Mouse (Mus musculus) liver, embryonic 13.5 days (tissue): ENCODE measurements around the gene Ctnna3. TPM values are rescaled to one million over a fixed set of nuclear protein-coding genes. Genes with fewer than 3 reads are reported as not detected.

ENCODE experiments used
- ATAC-seq: fragments of 200-750 bp; cut with Nextera tagmentation; 2 replicates; pipeline ENCODE4 v1.8.0; 2017; ENCODE audit warnings: low read depth, mild to moderate bottlenecking, moderate number of reproducible peaks, moderate library complexity
- DNase-seq: peaks from one replicate; pipeline ENCODE4 v3.0.0; 2022
- H3K27ac ChIP-seq: fragments of 300-500 bp; sonication (generic); 2 replicates; pipeline ENCODE4 v1.5.1; 2015; ENCODE audit warnings: moderate library complexity, mild to moderate bottlenecking, inconsistent platforms
- H3K27me3 ChIP-seq: fragments of 300-500 bp; sonication (generic); 2 replicates; pipeline ENCODE4 v1.6.1; 2015; ENCODE audit warnings: mild to moderate bottlenecking, inconsistent platforms
- H3K36me3 ChIP-seq: fragments of 300-500 bp; sonication (generic); 2 replicates; pipeline ENCODE4 v1.6.1; 2015; ENCODE audit warnings: mild to moderate bottlenecking, inconsistent platforms
- H3K4me1 ChIP-seq: fragments of 300-500 bp; sonication (generic); replicated peaks from 2 replicates; pipeline ENCODE4 v1.6.1; 2015; ENCODE audit warnings: inconsistent platforms
- H3K4me2 ChIP-seq: fragments of 300-500 bp; sonication (generic); 2 replicates; pipeline ENCODE4 v1.6.1; 2015; ENCODE audit warnings: inconsistent platforms, mild to moderate bottlenecking, moderate library complexity
- H3K4me3 ChIP-seq: fragments of 300-500 bp; sonication (generic); replicated peaks from 2 replicates; pipeline ENCODE4 v1.5.1; 2015; ENCODE audit warnings: mild to moderate bottlenecking, inconsistent platforms
- H3K9ac ChIP-seq: fragments of 300-500 bp; sonication (generic); 2 replicates; pipeline ENCODE4 v1.6.1; 2015; ENCODE audit warnings: mild to moderate bottlenecking, inconsistent platforms
- H3K9me3 ChIP-seq: fragments of 300-500 bp; sonication (generic); replicated peaks from 2 replicates; pipeline ENCODE4 v1.6.1; 2016; ENCODE audit warnings: inconsistent platforms
- WGBS: fragments of 180-500 bp; shearing (Covaris S2); methylation state at CpG from one replicate; pipeline ENCODE4 v1.1.7; 2015; ENCODE audit not compliant: insufficient replicate concordance; 5-methylcytosine and 5-hydroxymethylcytosine counted together
- polyA plus RNA-seq: library from polyadenylated mRNA; unstranded; fragments of >200 nt; fragmentation: Nextera tagmentation; extraction: Ambion mirVana; gene quantifications from 2 replicates; pipeline ENCODE4 v1.2.1, GENCODE M21; 2015

Ctnna3 gene
- polyA plus RNA-seq, 1 experiment from 2014 or later = 0.05 TPM

DNA sequence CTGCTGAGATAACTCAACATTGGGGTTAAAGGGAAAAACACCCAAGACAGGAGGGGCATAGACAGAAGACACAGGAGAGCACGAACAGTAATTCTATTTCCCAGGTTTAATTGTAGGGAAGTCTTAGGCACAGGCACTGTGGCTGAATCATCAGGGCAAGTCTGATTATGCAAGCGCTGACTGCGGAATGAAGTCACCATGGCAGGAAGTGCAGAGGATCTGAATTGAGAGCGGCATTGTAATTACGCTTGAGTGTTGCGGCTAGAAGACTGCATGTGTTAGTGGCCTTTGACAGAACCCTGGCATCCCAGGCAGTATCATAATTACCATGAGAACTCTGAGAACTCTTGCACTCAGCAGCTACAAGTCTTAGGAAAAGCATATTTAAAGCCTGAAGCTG lies 593.4 kb downstream of the Ctnna3 start:
- 67% methylated on average over 6 of the region's 6 CpGs for WGBS
- DNase-seq = no peak

DNA sequence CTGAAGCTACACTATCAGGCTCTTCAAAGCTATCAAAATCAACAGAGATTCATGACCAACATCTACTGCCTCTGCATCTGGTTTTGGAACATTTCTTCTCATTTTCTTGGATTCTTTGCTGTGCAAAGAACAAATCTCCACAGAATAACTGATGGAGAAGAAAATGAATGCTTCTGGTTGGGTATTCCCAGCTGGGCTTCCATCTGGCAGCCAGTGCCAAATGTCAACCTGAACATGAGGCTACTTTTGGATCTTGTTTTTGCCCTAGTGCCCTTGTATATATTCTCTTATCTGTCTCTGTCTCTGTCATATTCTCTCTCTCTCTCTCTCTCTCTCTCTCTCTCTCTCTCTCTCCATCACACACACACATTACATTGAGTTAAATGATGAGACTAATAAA lies 601.0 kb downstream of the Ctnna3 start:
- Histone ChIP-seq H3K4me3 (no peak overlapping the region), H3K9ac (no peak overlapping the region), H3K4me2 (no peak overlapping the region), H3K27ac (no peak overlapping the region), H3K36me3 (no peaks in the 10 kb centered on the region), H3K4me1 (no peaks in the 10 kb centered on the region), H3K9me3 (no peaks in the 10 kb centered on the region), H3K27me3 (no peaks in the 10 kb centered on the region)
- ATAC-seq (no peak), DNase-seq (no peak)

More for the DNA sequence above, 593.4 kb downstream of the Ctnna3 start:
- no peak overlapping the region for H3K4me3 ChIP-seq
- H3K36me3 ChIP-seq = no peaks in the 10 kb centered on the region
- no peaks in the 10 kb centered on the region for H3K27me3 ChIP-seq
- H3K4me2 ChIP-seq = no peak overlapping the region
- H3K9ac ChIP-seq = no peak overlapping the region
- H3K9me3 ChIP-seq = no peaks in the 10 kb centered on the region
- ATAC-seq = no peak
- H3K27ac ChIP-seq = no peak overlapping the region
- H3K4me1 ChIP-seq = no peaks in the 10 kb centered on the region

DNA sequence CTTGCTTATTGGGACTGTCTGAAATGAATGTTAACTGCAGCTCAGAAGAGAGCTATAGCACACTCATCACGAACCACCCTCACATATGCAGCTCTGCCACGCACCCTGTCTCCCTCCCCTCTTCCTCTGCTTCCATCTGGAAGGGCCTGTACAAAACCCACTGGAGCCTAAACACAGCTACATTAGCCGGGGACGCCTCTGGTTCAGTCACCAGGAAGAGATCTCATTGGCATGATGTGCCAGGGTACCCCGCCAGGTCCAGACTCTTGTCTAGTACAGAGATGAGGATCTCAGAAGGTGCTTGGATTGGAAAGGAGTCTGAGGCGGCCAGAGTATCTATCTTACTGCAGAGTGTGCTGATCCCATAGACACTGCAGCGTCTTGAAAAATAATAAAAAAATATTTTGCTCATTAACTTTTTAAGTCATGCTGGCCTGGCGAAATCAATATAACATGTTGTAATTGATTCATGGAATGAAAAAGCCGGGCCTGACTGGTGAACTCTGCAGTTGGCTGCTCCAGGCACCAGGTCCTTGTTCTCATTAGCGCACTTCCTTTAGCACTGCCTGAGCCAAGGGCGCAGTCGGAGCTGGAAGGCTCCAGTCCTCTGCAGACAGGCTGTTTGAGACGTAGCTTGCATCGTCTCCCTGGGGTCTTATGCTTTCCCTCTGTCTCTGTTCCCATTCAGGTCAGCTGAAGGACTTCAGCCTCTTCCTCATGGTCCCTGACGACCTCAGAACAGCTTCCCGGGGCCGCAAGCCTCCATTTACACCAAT lies 610.0 kb downstream of the Ctnna3 start:
- Histone ChIP-seq H3K27ac (no peak overlapping the region), H3K36me3 (no peaks in the 10 kb centered on the region), H3K4me3 (no peak overlapping the region), H3K4me1 (no peaks in the 10 kb centered on the region), H3K27me3 (no peaks in the 10 kb centered on the region), H3K9me3 (0 out of 2 replicates have a peak, but pooled peaks cover 3% of the 10 kb centered on the region), H3K9ac (no peak overlapping the region), H3K4me2 (no peak overlapping the region)
- WGBS = 70% methylated on average over 17 of the region's 17 CpGs
- DNase-seq (no peak), ATAC-seq (no peak)

DNA sequence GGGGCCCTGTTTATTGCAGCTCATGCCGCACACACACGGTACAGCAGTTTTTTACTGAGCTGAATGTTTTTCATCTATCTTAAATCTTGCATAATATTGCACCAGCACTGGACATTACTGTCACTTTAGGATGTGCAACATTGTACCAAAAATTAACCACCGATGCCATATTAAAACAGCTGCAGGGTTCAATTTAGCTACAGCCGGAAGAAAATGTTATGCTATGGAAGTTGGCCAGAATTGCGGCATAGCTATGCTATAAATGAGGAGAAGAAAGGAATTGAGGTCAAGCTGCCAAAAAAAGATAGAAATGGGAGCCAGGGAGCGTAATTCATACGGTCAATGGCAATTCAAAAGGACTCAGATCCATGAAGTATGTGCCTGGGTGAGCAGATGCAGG lies 611.3 kb downstream of the Ctnna3 start:
- Histone ChIP-seq H3K4me3 (no peak overlapping the region), H3K27ac (no peak overlapping the region), H3K4me1 (no peaks in the 10 kb centered on the region), H3K27me3 (no peaks in the 10 kb centered on the region), H3K9me3 (0 out of 2 replicates have a peak, but pooled peaks cover 3% of the 10 kb centered on the region), H3K9ac (no peak overlapping the region), H3K36me3 (no peaks in the 10 kb centered on the region), H3K4me2 (no peak overlapping the region)
- 79% methylated on average over 7 of the region's 7 CpGs for whole genome bisulfite sequencing
- no peak for DNase-seq
- no peak for ATAC-seq

DNA sequence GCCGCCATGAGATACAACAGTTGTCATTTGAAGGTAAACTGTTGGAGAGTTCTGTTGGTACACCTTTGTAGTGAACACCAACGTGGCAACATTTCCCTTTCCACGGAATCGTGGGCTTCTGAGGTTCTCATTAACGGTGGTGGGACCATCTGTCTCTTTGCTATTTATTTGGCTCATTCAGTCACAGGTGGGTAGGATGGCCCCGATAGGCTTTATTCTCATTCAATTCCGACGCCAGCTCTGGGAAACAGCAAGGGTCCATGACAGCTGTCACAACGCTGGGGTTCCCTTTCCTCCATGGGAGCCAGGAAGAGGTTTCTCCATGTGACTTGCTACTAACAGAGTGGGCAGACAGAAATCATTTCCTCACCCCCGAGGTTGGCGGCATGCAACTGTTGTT lies 612.0 kb downstream of the Ctnna3 start:
- no peak for ATAC-seq
- no peak for DNase-seq
- Histone ChIP-seq H3K4me1 (no peaks in the 10 kb centered on the region), H3K9ac (no peak overlapping the region), H3K27me3 (no peaks in the 10 kb centered on the region), H3K27ac (no peak overlapping the region), H3K36me3 (no peaks in the 10 kb centered on the region), H3K9me3 (0 out of 2 replicates have a peak, but pooled peaks cover 3% of the 10 kb centered on the region), H3K4me3 (no peak overlapping the region), H3K4me2 (no peak overlapping the region)
- 70% methylated on average over 11 of the region's 11 CpGs for WGBS

DNA sequence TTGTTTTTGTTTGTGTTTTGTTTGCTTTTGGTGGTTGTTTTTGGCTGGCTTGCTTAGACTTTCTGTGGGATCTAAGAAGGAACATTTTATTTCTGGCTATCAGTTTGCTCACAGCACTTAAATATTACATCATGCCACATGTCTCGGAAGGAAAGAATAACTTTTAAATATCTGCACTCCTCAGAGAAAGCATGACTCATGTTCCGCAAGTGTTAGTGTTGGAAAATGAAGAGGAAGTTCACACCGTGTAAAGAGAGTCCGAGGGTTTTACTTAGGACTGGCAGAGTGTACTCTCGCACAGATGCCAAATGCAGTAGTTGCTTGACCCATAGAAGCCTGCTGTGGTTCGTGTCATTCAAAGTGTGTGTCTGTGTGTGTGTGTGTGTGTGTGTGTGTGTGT lies 619.3 kb downstream of the Ctnna3 start:
- Histone ChIP-seq H3K36me3 (no peaks in the 10 kb centered on the region), H3K27ac (no peak overlapping the region), H3K4me3 (no peak overlapping the region), H3K9ac (no peak overlapping the region), H3K9me3 (no peaks in the 10 kb centered on the region), H3K4me1 (no peaks in the 10 kb centered on the region), H3K4me2 (no peak overlapping the region), H3K27me3 (no peaks in the 10 kb centered on the region)
- no peak for DNase-seq
- no peak for ATAC-seq
- WGBS = 67% methylated on average over 6 of the region's 6 CpGs

DNA sequence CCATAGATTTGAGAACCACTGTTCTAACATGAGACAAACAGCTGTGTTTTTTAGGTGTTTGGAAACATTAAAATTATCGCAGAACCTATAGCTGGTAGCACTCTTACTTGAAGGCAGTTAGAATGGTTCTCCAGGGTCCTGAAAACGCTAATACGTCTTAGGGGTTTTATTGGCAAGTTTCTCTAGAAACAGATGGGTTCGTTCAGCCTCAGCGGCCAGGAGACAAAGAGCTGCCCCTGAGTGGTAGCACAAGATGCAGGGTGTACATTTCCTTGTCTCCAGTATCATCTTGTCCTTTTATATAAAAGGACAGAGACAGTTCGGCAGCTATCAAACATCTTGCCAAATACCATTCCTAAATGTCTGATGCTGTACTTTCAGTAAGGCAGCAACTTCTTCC lies 620.0 kb downstream of the Ctnna3 start:
- Histone ChIP-seq H3K36me3 (no peaks in the 10 kb centered on the region), H3K4me2 (no peak overlapping the region), H3K4me3 (no peak overlapping the region), H3K4me1 (no peaks in the 10 kb centered on the region), H3K27ac (no peak overlapping the region), H3K9ac (no peak overlapping the region), H3K27me3 (no peaks in the 10 kb centered on the region), H3K9me3 (no peaks in the 10 kb centered on the region)
- DNase-seq (no peak), ATAC-seq (no peak)
- WGBS = 74% methylated on average over 6 of the region's 6 CpGs

DNA sequence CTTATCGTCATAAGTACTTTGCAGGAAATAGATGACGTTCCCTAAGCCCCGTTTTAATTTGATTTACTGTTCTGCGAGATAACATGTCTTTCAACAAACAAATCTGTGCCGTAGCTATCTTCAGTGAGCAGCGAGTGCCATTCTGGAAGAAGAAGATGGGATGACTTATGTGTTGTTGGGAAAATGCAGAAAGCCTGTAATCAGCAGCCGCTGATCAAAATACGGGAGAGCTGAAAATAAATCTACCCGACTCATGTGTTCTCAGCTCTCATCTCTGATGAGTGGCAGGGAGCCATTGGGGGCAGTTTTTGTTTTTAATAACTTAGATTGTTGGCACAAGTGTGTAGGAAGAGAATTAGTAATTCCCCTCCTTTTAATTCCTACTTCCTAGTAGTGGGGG lies 633.8 kb downstream of the Ctnna3 start:
- DNase-seq = no peak
- Histone ChIP-seq H3K27ac (no peak overlapping the region), H3K36me3 (no peaks in the 10 kb centered on the region), H3K4me2 (no peak overlapping the region), H3K9me3 (peaks cover 5% of the 10 kb centered on the region; the same call in 1 of the 2 replicates), H3K27me3 (no peaks in the 10 kb centered on the region), H3K4me3 (no peak overlapping the region), H3K4me1 (no peaks in the 10 kb centered on the region), H3K9ac (no peak overlapping the region)
- 75% methylated on average over 9 of the region's 9 CpGs for WGBS
- ATAC-seq = no peak

DNA sequence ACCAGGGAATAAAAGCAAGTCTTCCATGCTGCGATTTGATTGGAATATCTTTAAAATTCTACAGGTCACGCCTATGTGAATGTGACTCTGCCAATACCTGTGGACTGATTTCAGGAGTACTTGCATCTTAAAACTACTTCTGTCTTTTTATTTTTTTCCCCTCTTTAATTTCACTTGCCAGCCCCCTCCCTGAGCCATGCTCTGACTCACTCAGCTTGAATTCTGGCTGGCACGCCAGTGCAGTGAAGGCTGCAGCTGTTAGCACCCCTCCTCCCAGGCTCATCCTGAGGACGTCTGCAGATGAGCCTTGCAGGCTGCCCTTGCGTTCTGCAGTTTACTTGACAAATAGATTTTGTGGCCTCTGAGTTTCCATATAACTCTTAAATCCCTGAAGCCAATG lies 646.0 kb downstream of the Ctnna3 start:
- Histone ChIP-seq H3K4me3 (no peak overlapping the region), H3K9ac (no peak overlapping the region), H3K9me3 (no peaks in the 10 kb centered on the region), H3K27me3 (no peaks in the 10 kb centered on the region), H3K36me3 (no peaks in the 10 kb centered on the region), H3K4me2 (no peak overlapping the region), H3K4me1 (no peaks in the 10 kb centered on the region), H3K27ac (no peak overlapping the region)
- WGBS = 24% methylated on average over 5 of the region's 5 CpGs
- ATAC-seq = no peak
- no peak for DNase-seq

DNA sequence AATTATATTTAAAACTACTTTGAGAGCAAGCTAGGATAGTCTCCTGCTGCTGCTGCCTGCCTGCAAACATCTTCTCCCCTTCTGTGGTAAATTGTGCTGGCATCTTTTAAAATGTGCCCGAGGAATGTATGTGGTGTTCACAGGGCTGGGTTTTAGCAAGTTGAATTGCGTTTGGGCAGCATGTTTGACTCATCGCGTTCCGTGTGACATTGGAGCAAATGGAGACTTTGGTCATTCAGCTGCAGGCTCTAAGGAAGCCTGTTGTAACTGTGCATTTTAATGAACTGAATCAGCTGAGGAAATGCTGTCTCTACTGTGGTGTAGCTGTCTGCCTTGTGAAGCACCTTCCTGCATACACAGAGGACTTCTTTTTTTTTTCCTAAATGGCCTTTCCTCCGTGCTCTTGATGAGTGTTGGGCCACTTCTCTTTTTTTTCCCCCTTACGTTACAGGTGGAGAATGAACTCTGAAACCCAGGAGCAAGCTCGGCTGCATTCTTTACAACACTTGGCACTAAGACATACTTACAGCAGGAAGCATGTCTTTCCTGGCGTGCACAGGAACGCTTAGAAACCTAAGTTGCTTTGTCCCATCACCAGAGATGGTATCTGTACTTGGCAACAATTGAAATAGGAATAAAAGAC lies 646.6 kb downstream of the Ctnna3 start:
- DNase-seq = no peak
- H3K36me3 ChIP-seq = no peaks in the 10 kb centered on the region
- no peak for ATAC-seq
- H3K9me3 ChIP-seq = no peaks in the 10 kb centered on the region
- H3K4me3 ChIP-seq = no peak overlapping the region
- H3K9ac ChIP-seq = no peak overlapping the region
- no peak overlapping the region for H3K4me2 ChIP-seq
- H3K27me3 ChIP-seq = no peaks in the 10 kb centered on the region
- 40% methylated on average over 10 of the region's 10 CpGs for WGBS
- H3K4me1 ChIP-seq = no peaks in the 10 kb centered on the region
- no peak overlapping the region for H3K27ac ChIP-seq

DNA sequence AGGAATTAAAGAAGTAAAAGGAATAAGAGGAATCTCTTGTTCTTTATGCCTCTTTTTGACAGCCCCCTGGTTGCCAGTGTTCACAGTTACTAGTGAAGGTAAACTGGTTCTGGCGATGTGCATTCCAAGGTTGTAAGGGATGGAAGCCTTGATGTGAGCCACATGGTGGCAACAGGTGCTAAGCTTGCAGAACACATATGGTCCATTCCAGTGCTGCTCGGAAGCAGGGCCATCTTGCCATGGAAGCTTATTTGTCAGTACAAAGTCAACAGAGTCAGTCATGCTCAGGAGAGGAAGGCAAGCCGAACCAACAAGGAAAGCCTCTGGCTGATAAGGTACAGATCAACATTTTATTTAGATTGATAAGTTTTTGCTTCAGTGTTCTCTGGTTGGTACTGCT lies 652.4 kb downstream of the Ctnna3 start:
- 56% methylated on average over 3 of the region's 3 CpGs for WGBS
- no peaks in the 10 kb centered on the region for H3K27me3 ChIP-seq
- no peaks in the 10 kb centered on the region for H3K4me1 ChIP-seq
- no peak overlapping the region for H3K27ac ChIP-seq
- H3K9me3 ChIP-seq = no peaks in the 10 kb centered on the region
- H3K36me3 ChIP-seq = no peaks in the 10 kb centered on the region
- H3K9ac ChIP-seq = no peak overlapping the region
- ATAC-seq (no peak), DNase-seq (no peak)
- no peak overlapping the region for H3K4me2 ChIP-seq
- H3K4me3 ChIP-seq = no peak overlapping the region

DNA sequence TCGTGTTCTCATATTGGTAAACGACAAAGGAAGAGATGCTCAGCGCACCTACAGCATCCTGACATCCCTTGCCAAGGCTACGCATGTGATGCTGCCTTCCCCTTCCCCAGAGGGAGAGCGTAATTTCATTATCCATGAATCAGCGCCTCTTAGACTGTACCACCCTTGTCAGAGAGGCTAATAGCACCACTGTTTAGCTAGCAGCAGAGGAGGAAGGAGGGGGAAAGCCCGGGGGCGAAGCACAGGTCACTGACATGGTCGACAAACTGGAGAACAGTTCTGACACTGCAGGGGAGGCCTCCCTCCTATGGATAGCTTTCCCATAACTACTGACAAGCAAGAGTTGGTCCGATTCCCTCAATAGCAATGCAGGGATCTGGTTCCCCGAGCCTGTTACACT lies 653.9 kb downstream of the Ctnna3 start:
- ATAC-seq = no peak
- 48% methylated on average over 11 of the region's 11 CpGs for WGBS
- H3K36me3 ChIP-seq = no peaks in the 10 kb centered on the region
- no peak overlapping the region for H3K27ac ChIP-seq
- no peak overlapping the region for H3K4me3 ChIP-seq
- no peaks in the 10 kb centered on the region for H3K9me3 ChIP-seq
- no peak for DNase-seq
- H3K27me3 ChIP-seq = peaks cover 10% of the 10 kb centered on the region
- H3K4me2 ChIP-seq = no peak overlapping the region
- no peak overlapping the region for H3K9ac ChIP-seq
- H3K4me1 ChIP-seq = no peaks in the 10 kb centered on the region
